Mouse (Mus musculus): Measurements from ENCODE around the gene Arl13a. TPM values are rescaled to one million over a fixed set of nuclear protein-coding genes. Genes with fewer than 3 reads are reported as not detected.
"Not testable (repeated sequence)": the region's sequence is repeated elsewhere in the genome, so short reads cannot be mapped to it uniquely, and the experiment has no call there.

Arl13a gene
- total RNA-seq (2021) = not detected
- long read RNA-seq, experiment 1 = 0 reads
- long read RNA-seq, experiment 2 = 0 reads

GRCm38 (mm10) chrX:134187201-134187600 lies at the start of gene Arl13a:
Gene Arl13a, plus strand, starts transcription at chrX:134187501.
- not testable (repeated sequence) for DNase-seq

DNA sequence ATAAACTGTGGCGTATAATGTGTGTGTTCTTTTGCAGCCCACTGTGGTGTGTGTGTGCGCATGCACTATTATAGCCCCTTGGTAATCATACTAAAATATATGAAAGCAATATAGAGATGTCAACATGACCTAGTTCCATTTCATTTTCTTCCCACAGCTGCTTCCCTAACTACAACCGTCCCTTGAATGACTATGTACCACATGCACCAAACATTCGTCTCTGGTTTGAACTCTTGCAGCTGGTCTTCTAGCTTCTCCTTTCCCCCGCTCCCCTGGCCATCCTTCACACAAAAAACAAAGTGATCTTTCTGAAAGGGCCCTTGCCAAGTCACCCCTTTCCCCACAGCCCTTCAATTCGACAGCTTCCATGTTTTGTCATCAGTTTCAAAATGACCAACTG lies 47.3 kb upstream of the Arl13a start:
- DNase-seq = no peak

GRCm38 (mm10) chrX:134141551-134141950 lies 45.8 kb upstream of the Arl13a start:
- DNase-seq = no peak

DNA sequence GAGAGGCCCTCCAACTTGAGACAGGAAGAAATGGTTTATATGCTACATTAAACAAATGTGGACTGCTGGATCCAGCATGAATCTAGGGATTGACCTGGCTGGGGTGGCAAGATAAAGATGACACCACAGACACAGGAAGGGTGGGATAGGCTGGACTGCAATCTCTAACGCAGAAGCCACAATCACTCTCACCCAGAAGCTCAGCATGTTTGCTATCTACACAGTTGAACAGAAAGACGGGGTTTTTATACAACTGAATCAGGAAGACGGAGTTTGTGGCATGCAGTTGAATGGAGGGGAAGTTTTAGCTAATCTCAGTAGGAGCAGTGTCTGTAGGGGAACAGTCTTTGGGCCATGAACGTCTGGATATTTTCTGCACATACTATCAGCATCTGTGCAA lies 45.3 kb upstream of the Arl13a start:
- DNase-seq = no peak

- no peak for DNase-seq
Measured at GRCm38 (mm10) chrX:134158151-134158550, 29.1 kb upstream of the Arl13a start.

DNA sequence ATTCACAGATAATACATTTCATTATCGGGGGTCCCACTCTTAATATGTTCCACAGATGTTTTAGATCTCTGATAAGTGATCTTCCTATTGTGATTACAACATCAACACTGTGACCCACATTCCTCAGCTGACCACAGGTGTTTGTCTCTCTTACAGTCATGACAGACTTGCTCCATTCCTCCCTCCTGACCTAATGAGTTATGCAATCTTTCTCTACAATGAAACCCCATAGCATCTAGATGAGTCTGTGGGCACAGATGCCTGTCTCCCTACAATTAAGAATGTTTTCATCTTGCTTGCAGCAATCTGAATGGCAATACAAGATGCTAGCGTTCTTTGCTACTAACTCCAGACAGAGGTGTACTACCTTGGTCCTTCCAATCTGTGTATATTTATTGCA lies 26.9 kb upstream of the Arl13a start:
- no peak for DNase-seq

GRCm38 (mm10) chrX:134162043-134162720 lies 25.1 kb upstream of the Arl13a start, which contains the start of gene Xkrx:
Gene Xkrx, minus strand, starts transcription at chrX:134162076.
- no peak for DNase-seq

GRCm38 (mm10) chrX:134162826-134163225 lies 24.5 kb upstream of the Arl13a start:
- DNase-seq = no peak

DNA sequence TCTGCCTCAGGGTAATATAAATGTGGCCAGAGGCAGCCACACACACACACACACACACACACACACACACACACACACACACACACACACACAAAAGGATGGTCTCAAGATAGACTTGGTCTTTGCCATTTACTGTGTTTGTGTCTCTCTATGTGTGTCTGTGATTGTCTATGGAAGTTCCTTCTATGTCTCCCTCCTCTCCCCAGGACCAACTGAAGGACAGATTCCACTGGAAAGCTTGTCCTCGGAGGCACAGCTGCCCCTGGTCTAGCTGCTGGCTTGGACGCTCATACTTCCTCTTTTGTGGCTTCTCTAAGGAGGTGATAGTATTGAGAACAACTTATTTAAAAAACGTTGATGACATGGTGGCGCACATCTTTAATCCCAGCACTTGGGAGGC lies 23.8 kb upstream of the Arl13a start:
- DNase-seq = no peak

- DNase-seq = no peak
Measured at GRCm38 (mm10) chrX:134170584-134170983, 16.7 kb upstream of the Arl13a start.

- DNase-seq = no peak
Measured at GRCm38 (mm10) chrX:134174699-134175098, 12.6 kb upstream of the Arl13a start.

- DNase-seq = no peak
Measured at GRCm38 (mm10) chrX:134208491-134208890, 21.2 kb downstream of the Arl13a start.

- DNase-seq = no peak
Measured at GRCm38 (mm10) chrX:134211151-134211642, 23.9 kb downstream of the Arl13a start.

- no peak for DNase-seq
Measured at GRCm38 (mm10) chrX:134218161-134218560, 30.9 kb downstream of the Arl13a start.

DNA sequence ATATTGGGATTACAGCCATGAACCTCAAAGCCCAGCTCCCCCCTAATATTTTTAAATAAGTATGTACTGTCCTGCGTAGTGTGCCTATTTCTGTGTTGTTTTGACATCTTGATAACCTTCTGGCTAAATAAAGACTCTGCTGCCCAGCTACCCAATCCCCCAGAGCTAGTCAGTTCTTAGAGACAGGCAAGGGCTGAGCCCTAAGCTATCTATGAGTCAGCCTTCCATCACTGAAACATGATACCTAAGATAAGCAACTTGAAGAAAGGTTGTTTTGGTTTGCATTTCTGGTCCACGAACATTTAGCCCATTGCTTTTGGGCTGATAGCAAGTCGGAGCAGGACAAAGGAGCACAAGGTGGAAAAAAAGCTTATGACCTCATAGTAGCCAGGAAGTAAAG lies 33.3 kb downstream of the Arl13a start:
- DNase-seq = no peak

- DNase-seq = no peak
Measured at GRCm38 (mm10) chrX:134221856-134222255, 34.6 kb downstream of the Arl13a start, which contains the start of gene Nox1. Gene Nox1, minus strand, starts transcription at chrX:134221956.

DNA sequence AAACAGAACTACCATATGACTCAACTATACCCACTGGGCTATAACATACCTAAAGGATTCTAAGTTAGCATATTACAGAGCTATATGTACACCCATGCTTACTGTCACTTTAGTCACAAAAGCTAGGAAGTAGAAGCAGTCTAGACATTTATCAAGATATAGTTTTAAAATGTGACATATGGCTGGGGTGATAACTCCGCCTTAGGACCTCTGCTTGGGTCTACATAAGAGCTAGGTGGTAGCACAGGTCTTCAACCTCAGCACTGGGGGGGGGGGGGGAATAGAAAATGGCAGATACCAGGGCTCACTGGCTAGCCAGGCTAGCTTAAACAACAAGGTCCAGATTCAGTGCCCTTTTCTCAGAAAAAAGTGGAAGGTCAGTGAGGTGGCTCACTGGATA lies 45.7 kb downstream of the Arl13a start:
- DNase-seq = no peak

- DNase-seq = no peak
Measured at GRCm38 (mm10) chrX:134238266-134238665, 51.0 kb downstream of the Arl13a start.

- no peak for DNase-seq
Measured at GRCm38 (mm10) chrX:134245946-134246345, 58.6 kb downstream of the Arl13a start.

- DNase-seq = no peak
Measured at GRCm38 (mm10) chrX:134248202-134248601, 60.9 kb downstream of the Arl13a start.
